Mouse (Mus musculus) liver, embryonic 13.5 days (tissue): ENCODE measurements around the gene Fhl3. TPM values are rescaled to one million over a fixed set of nuclear protein-coding genes. Genes with fewer than 3 reads are reported as not detected.
A peak's percentile ranks its signal among the peaks of the same experiment; 100 is the strongest.
"Not testable (repeated sequence)": the region's sequence is repeated elsewhere in the genome, so short reads cannot be mapped to it uniquely, and the experiment has no call there.

ENCODE experiments used
- ATAC-seq: fragments of 200-750 bp; cut with Nextera tagmentation; 2 replicates; pipeline ENCODE4 v1.8.0; 2017; ENCODE audit warnings: low read depth, mild to moderate bottlenecking, moderate number of reproducible peaks, moderate library complexity
- DNase-seq: peaks from one replicate; pipeline ENCODE4 v3.0.0; 2022
- H3K27ac ChIP-seq: fragments of 300-500 bp; sonication (generic); 2 replicates; pipeline ENCODE4 v1.5.1; 2015; ENCODE audit warnings: moderate library complexity, mild to moderate bottlenecking, inconsistent platforms
- H3K27me3 ChIP-seq: fragments of 300-500 bp; sonication (generic); 2 replicates; pipeline ENCODE4 v1.6.1; 2015; ENCODE audit warnings: mild to moderate bottlenecking, inconsistent platforms
- H3K36me3 ChIP-seq: fragments of 300-500 bp; sonication (generic); 2 replicates; pipeline ENCODE4 v1.6.1; 2015; ENCODE audit warnings: mild to moderate bottlenecking, inconsistent platforms
- H3K4me1 ChIP-seq: fragments of 300-500 bp; sonication (generic); replicated peaks from 2 replicates; pipeline ENCODE4 v1.6.1; 2015; ENCODE audit warnings: inconsistent platforms
- H3K4me2 ChIP-seq: fragments of 300-500 bp; sonication (generic); 2 replicates; pipeline ENCODE4 v1.6.1; 2015; ENCODE audit warnings: inconsistent platforms, mild to moderate bottlenecking, moderate library complexity
- H3K4me3 ChIP-seq: fragments of 300-500 bp; sonication (generic); replicated peaks from 2 replicates; pipeline ENCODE4 v1.5.1; 2015; ENCODE audit warnings: mild to moderate bottlenecking, inconsistent platforms
- H3K9ac ChIP-seq: fragments of 300-500 bp; sonication (generic); 2 replicates; pipeline ENCODE4 v1.6.1; 2015; ENCODE audit warnings: mild to moderate bottlenecking, inconsistent platforms
- H3K9me3 ChIP-seq: fragments of 300-500 bp; sonication (generic); replicated peaks from 2 replicates; pipeline ENCODE4 v1.6.1; 2016; ENCODE audit warnings: inconsistent platforms
- WGBS: fragments of 180-500 bp; shearing (Covaris S2); methylation state at CpG from one replicate; pipeline ENCODE4 v1.1.7; 2015; ENCODE audit not compliant: insufficient replicate concordance; 5-methylcytosine and 5-hydroxymethylcytosine counted together
- polyA plus RNA-seq: library from polyadenylated mRNA; unstranded; fragments of >200 nt; fragmentation: Nextera tagmentation; extraction: Ambion mirVana; gene quantifications from 2 replicates; pipeline ENCODE4 v1.2.1, GENCODE M21; 2015

Fhl3 gene
- polyA plus RNA-seq, 1 experiment from 2014 or later, result 3.6 TPM

GRCm38 (mm10) chr4:124710776-124711291, 10.3 kb downstream of the Fhl3 start:
- Histone ChIP-seq H3K27ac (peak overlapping the region; percentile 90), H3K9ac (no peak overlapping the region; the same call in 1 of the 2 replicates), H3K36me3 (peaks cover 17% of the 10 kb centered on the region), H3K4me1 (peaks cover 72% of the 10 kb centered on the region), H3K4me3 (no peak overlapping the region), H3K9me3 (no peaks in the 10 kb centered on the region), H3K27me3 (no peaks in the 10 kb centered on the region), H3K4me2 (peak overlapping the region; percentile 89)
- 3% methylated on average over 5 of the region's 5 CpGs for WGBS
- no peak for DNase-seq
- no peak for ATAC-seq

GRCm38 (mm10) chr4:124712618-124713017, 12.1 kb downstream of the Fhl3 start:
- peaks cover 77% of the 10 kb centered on the region for H3K4me1 ChIP-seq
- ATAC-seq (peak; percentile 73), DNase-seq (peak; percentile 67)
- H3K36me3 ChIP-seq, result peaks cover 22% of the 10 kb centered on the region
- no peak overlapping the region for H3K4me3 ChIP-seq
- 50% methylated on average over 6 of the region's 6 CpGs for WGBS
- H3K9ac ChIP-seq, result no peak overlapping the region
- no peaks in the 10 kb centered on the region for H3K9me3 ChIP-seq
- H3K4me2 ChIP-seq, result peak overlapping the region; percentile 23
- no peaks in the 10 kb centered on the region for H3K27me3 ChIP-seq
- H3K27ac ChIP-seq, result peak overlapping the region; percentile 65

- H3K4me3 ChIP-seq, H3K9me3 ChIP-seq, DNase-seq, ATAC-seq, H3K27me3 ChIP-seq, H3K9ac ChIP-seq: not testable (repeated sequence)
- H3K4me2 ChIP-seq, result peak overlapping the region; percentile 82; the same call in 1 of the 2 replicates
- H3K4me1 ChIP-seq, result peaks cover 65% of the 10 kb centered on the region
- H3K36me3 ChIP-seq, result peaks cover 32% of the 10 kb centered on the region
- H3K27ac ChIP-seq, result peak overlapping the region; percentile 63
- whole genome bisulfite sequencing, result 75% methylated on average over 5 of the region's 5 CpGs
Measured at GRCm38 (mm10) chr4:124713850-124714249, 13.3 kb downstream of the Fhl3 start.

GRCm38 (mm10) chr4:124714545-124715481, 14.3 kb downstream of the Fhl3 start, which contains the start of gene Sf3a3:
Sf3a3 (plus strand) TSS chr4:124714776.
- no peaks in the 10 kb centered on the region for H3K9me3 ChIP-seq
- peak within 1 kb of the TSS; percentile 96 for H3K4me3 ChIP-seq
- peak within 1 kb of the TSS; percentile 85 for H3K27ac ChIP-seq
- under 1% methylated on average over 57 of the region's 57 CpGs for WGBS
- peak; percentile 89 for DNase-seq
- H3K4me1 ChIP-seq, result peaks cover 55% of the 10 kb centered on the region
- peak within 1 kb of the TSS; percentile 82 for H3K4me2 ChIP-seq
- H3K36me3 ChIP-seq, result peaks cover 42% of the 10 kb centered on the region
- peak; percentile 85 for ATAC-seq
- H3K9ac ChIP-seq, result peak within 1 kb of the TSS; percentile 96
- H3K27me3 ChIP-seq, result no peaks in the 10 kb centered on the region

GRCm38 (mm10) chr4:124719101-124719500, 18.6 kb downstream of the Fhl3 start:
- no peak overlapping the region for H3K4me3 ChIP-seq
- H3K9ac ChIP-seq, result no peak overlapping the region
- no peaks in the 10 kb centered on the region for H3K27me3 ChIP-seq
- no peak overlapping the region for H3K4me2 ChIP-seq
- WGBS, result 90% methylated on average over 4 of the region's 4 CpGs
- ATAC-seq, result no peak
- H3K9me3 ChIP-seq, result no peaks in the 10 kb centered on the region
- DNase-seq, result no peak
- no peak overlapping the region for H3K27ac ChIP-seq
- peaks cover 19% of the 10 kb centered on the region for H3K4me1 ChIP-seq
- H3K36me3 ChIP-seq, result peaks cover 83% of the 10 kb centered on the region

- no peak overlapping the region for H3K9ac ChIP-seq
- no peaks in the 10 kb centered on the region for H3K27me3 ChIP-seq
- 89% methylated on average over 6 of the region's 6 CpGs for WGBS
- H3K4me3 ChIP-seq, result no peak overlapping the region
- peaks cover 100% of the 10 kb centered on the region for H3K36me3 ChIP-seq
- ATAC-seq (no peak), DNase-seq (no peak)
- no peak overlapping the region for H3K27ac ChIP-seq
- H3K9me3 ChIP-seq, result no peaks in the 10 kb centered on the region
- H3K4me2 ChIP-seq, result no peak overlapping the region
- H3K4me1 ChIP-seq, result no peaks in the 10 kb centered on the region
Measured at GRCm38 (mm10) chr4:124726121-124726520, 25.6 kb downstream of the Fhl3 start.

GRCm38 (mm10) chr4:124736952-124737351, 36.5 kb downstream of the Fhl3 start:
- no peak for ATAC-seq
- 60% methylated on average over 2 of the region's 2 CpGs for WGBS
- Histone ChIP-seq H3K9ac (no peak overlapping the region), H3K27me3 (no peaks in the 10 kb centered on the region), H3K4me3 (no peak overlapping the region), H3K4me1 (peaks cover 23% of the 10 kb centered on the region), H3K4me2 (no peak overlapping the region), H3K36me3 (peaks cover 18% of the 10 kb centered on the region), H3K9me3 (no peaks in the 10 kb centered on the region), H3K27ac (no peak overlapping the region)
- no peak for DNase-seq

- no peak for DNase-seq
Measured at GRCm38 (mm10) chr4:124737486-124737885, 37.0 kb downstream of the Fhl3 start.

GRCm38 (mm10) chr4:124738013-124738412, 37.5 kb downstream of the Fhl3 start:
- DNase-seq (no peak), ATAC-seq (no peak)
- H3K4me3 ChIP-seq, result no peak overlapping the region
- peaks cover 33% of the 10 kb centered on the region for H3K4me1 ChIP-seq
- H3K36me3 ChIP-seq, result peaks cover 8% of the 10 kb centered on the region
- no peaks in the 10 kb centered on the region for H3K27me3 ChIP-seq
- no peaks in the 10 kb centered on the region for H3K9me3 ChIP-seq
- WGBS, result 39% methylated on average over 4 of the region's 4 CpGs
- no peak overlapping the region for H3K4me2 ChIP-seq
- no peak overlapping the region for H3K27ac ChIP-seq
- no peak overlapping the region for H3K9ac ChIP-seq

More at GRCm38 (mm10) chr4:124737486-124737885, 37.0 kb downstream of the Fhl3 start:
- Histone ChIP-seq H3K27ac (no peak overlapping the region), H3K4me3 (no peak overlapping the region), H3K27me3 (no peaks in the 10 kb centered on the region), H3K9ac (no peak overlapping the region), H3K4me1 (peaks cover 28% of the 10 kb centered on the region), H3K36me3 (peaks cover 13% of the 10 kb centered on the region), H3K4me2 (no peak overlapping the region), H3K9me3 (no peaks in the 10 kb centered on the region)
- ATAC-seq, result no peak
- WGBS, result 72% methylated on average over 5 of the region's 5 CpGs

GRCm38 (mm10) chr4:124738783-124739182, 38.3 kb downstream of the Fhl3 start:
- ATAC-seq (no peak), DNase-seq (no peak)
- Histone ChIP-seq H3K27ac (no peak overlapping the region), H3K27me3 (no peaks in the 10 kb centered on the region), H3K4me3 (no peak overlapping the region), H3K9me3 (no peaks in the 10 kb centered on the region), H3K4me1 (peaks cover 37% of the 10 kb centered on the region), H3K4me2 (no peak overlapping the region), H3K9ac (no peak overlapping the region), H3K36me3 (peaks cover under 1% of the 10 kb centered on the region; the same call in 1 of the 2 replicates)
- WGBS, result 56% methylated on average over 1 of the region's 1 CpGs
